Mouse (Mus musculus): Measurements from ENCODE around the gene Cuedc2. TPM values are rescaled to one million over a fixed set of nuclear protein-coding genes. Genes with fewer than 3 reads are reported as not detected.
A peak's percentile ranks its signal among the peaks of the same experiment; 100 is the strongest.

Cuedc2 gene
- polyA plus RNA-seq, 1 experiment from 2014 or later = 198 TPM

- Histone ChIP-seq H3K9ac (replicated peaks; ENCODE audit: low read length) (no peak overlapping the region), H3K4me3 (ENCODE audit: low read length) (no peak overlapping the region), H3K36me3 (ENCODE audit: insufficient read depth, low read length) (no peaks in the 10 kb centered on the region), H3K4me2 (replicated peaks; ENCODE audit: low read depth, low read length) (no peak overlapping the region), H3K9me3 (ENCODE audit: low read length) (no peaks in the 10 kb centered on the region), H3K27me3 (ENCODE audit: insufficient read depth, low read length) (peaks cover 94% of the 10 kb centered on the region), H3K27ac (ENCODE audit: low read length) (no peak overlapping the region), H3K4me1 (ENCODE audit: insufficient read depth, low read length) (peaks cover 20% of the 10 kb centered on the region)
- no peak for ATAC-seq (ENCODE audit: low FRiP score, low TSS enrichment)
- 73% methylated on average over 13 of the region's 13 CpGs for WGBS
Observed at GRCm38 (mm10) chr19:46322996-46323572, 15.4 kb downstream of the Cuedc2 start.

- Histone ChIP-seq H3K4me1 (ENCODE audit: insufficient read depth, low read length) (peaks cover 21% of the 10 kb centered on the region), H3K4me2 (replicated peaks; ENCODE audit: low read depth, low read length) (no peak overlapping the region), H3K9ac (replicated peaks; ENCODE audit: low read length) (no peak overlapping the region), H3K27ac (ENCODE audit: low read length) (no peak overlapping the region), H3K9me3 (ENCODE audit: low read length) (no peaks in the 10 kb centered on the region), H3K27me3 (ENCODE audit: insufficient read depth, low read length) (peaks cover 98% of the 10 kb centered on the region), H3K36me3 (ENCODE audit: insufficient read depth, low read length) (no peaks in the 10 kb centered on the region), H3K4me3 (ENCODE audit: low read length) (no peak overlapping the region)
- 55% methylated on average over 11 of the region's 11 CpGs for WGBS
- no peak for ATAC-seq (ENCODE audit: low FRiP score, low TSS enrichment)
Observed at GRCm38 (mm10) chr19:46322144-46322995, 16.1 kb downstream of the Cuedc2 start.

- H3K4me2 ChIP-seq (replicated peaks; ENCODE audit: low read depth, low read length) = no peak overlapping the region
- H3K36me3 ChIP-seq (ENCODE audit: insufficient read depth, low read length) = no peaks in the 10 kb centered on the region
- H3K27me3 ChIP-seq (ENCODE audit: insufficient read depth, low read length) = peaks cover 98% of the 10 kb centered on the region
- H3K9me3 ChIP-seq (ENCODE audit: low read length) = no peaks in the 10 kb centered on the region
- H3K4me3 ChIP-seq (ENCODE audit: low read length) = no peak overlapping the region
- no peak overlapping the region for H3K9ac ChIP-seq (replicated peaks; ENCODE audit: low read length)
- no peak for ATAC-seq (ENCODE audit: low FRiP score, low TSS enrichment)
- WGBS = 33% methylated on average over 6 of the region's 6 CpGs
- H3K4me1 ChIP-seq (ENCODE audit: insufficient read depth, low read length) = peaks cover 14% of the 10 kb centered on the region; the same call in 1 of the 2 replicates
- H3K27ac ChIP-seq (ENCODE audit: low read length) = no peak overlapping the region
Observed at GRCm38 (mm10) chr19:46321101-46321943, 17.2 kb downstream of the Cuedc2 start.

GRCm38 (mm10) chr19:46320076-46320785, 18.3 kb downstream of the Cuedc2 start:
- Histone ChIP-seq H3K36me3 (ENCODE audit: insufficient read depth, low read length) (no peaks in the 10 kb centered on the region), H3K4me1 (ENCODE audit: insufficient read depth, low read length) (peaks cover 14% of the 10 kb centered on the region; the same call in 1 of the 2 replicates), H3K9me3 (ENCODE audit: low read length) (no peaks in the 10 kb centered on the region), H3K4me2 (replicated peaks; ENCODE audit: low read depth, low read length) (no peak overlapping the region), H3K4me3 (ENCODE audit: low read length) (no peak overlapping the region), H3K27me3 (ENCODE audit: insufficient read depth, low read length) (peaks cover 98% of the 10 kb centered on the region), H3K27ac (ENCODE audit: low read length) (no peak overlapping the region), H3K9ac (replicated peaks; ENCODE audit: low read length) (no peak overlapping the region)
- 81% methylated on average over 8 of the region's 8 CpGs for WGBS
- ATAC-seq (ENCODE audit: low FRiP score, low TSS enrichment) = no peak

GRCm38 (mm10) chr19:46318586-46319378, 19.7 kb downstream of the Cuedc2 start:
- H3K4me3 ChIP-seq (ENCODE audit: low read length) = peak overlapping the region; percentile 4; the same call in 1 of the 2 replicates
- H3K27ac ChIP-seq (ENCODE audit: low read length) = no peak overlapping the region
- H3K36me3 ChIP-seq (ENCODE audit: insufficient read depth, low read length) = no peaks in the 10 kb centered on the region
- H3K27me3 ChIP-seq (ENCODE audit: insufficient read depth, low read length) = peaks cover 100% of the 10 kb centered on the region
- H3K9me3 ChIP-seq (ENCODE audit: low read length) = no peaks in the 10 kb centered on the region
- WGBS = 7% methylated on average over 16 of the region's 16 CpGs
- no peak for ATAC-seq (ENCODE audit: low FRiP score, low TSS enrichment)
- H3K4me1 ChIP-seq (ENCODE audit: insufficient read depth, low read length) = peaks cover 14% of the 10 kb centered on the region; the same call in 1 of the 2 replicates
- H3K4me2 ChIP-seq (replicated peaks; ENCODE audit: low read depth, low read length) = peak overlapping the region; percentile 20; the same call in 1 of the 2 replicates
- H3K9ac ChIP-seq (replicated peaks; ENCODE audit: low read length) = no peak overlapping the region

GRCm38 (mm10) chr19:46318031-46318471, 20.5 kb downstream of the Cuedc2 start:
- Histone ChIP-seq H3K27ac (ENCODE audit: low read length) (no peak overlapping the region), H3K9me3 (ENCODE audit: low read length) (no peaks in the 10 kb centered on the region), H3K4me3 (ENCODE audit: low read length) (peak overlapping the region; percentile 47), H3K9ac (replicated peaks; ENCODE audit: low read length) (peak overlapping the region; percentile 35), H3K27me3 (ENCODE audit: insufficient read depth, low read length) (peaks cover 100% of the 10 kb centered on the region), H3K4me1 (ENCODE audit: insufficient read depth, low read length) (peaks cover 14% of the 10 kb centered on the region; the same call in 1 of the 2 replicates), H3K4me2 (replicated peaks; ENCODE audit: low read depth, low read length) (peak overlapping the region; percentile 78), H3K36me3 (ENCODE audit: insufficient read depth, low read length) (no peaks in the 10 kb centered on the region)
- ATAC-seq (ENCODE audit: low FRiP score, low TSS enrichment) = peak; percentile 53; the same call in 1 of the 2 replicates
- 2% methylated on average over 26 of the region's 42 CpGs for WGBS

- H3K27ac ChIP-seq (ENCODE audit: low read length) = no peak overlapping the region
- under 1% methylated on average over 39 of the region's 48 CpGs for WGBS
- peak; percentile 43; the same call in 1 of the 2 replicates for ATAC-seq (ENCODE audit: low FRiP score, low TSS enrichment)
- H3K4me1 ChIP-seq (ENCODE audit: insufficient read depth, low read length) = peaks cover 14% of the 10 kb centered on the region; the same call in 1 of the 2 replicates
- H3K27me3 ChIP-seq (ENCODE audit: insufficient read depth, low read length) = peaks cover 95% of the 10 kb centered on the region
- no peaks in the 10 kb centered on the region for H3K36me3 ChIP-seq (ENCODE audit: insufficient read depth, low read length)
- peak overlapping the region; percentile 35 for H3K9ac ChIP-seq (replicated peaks; ENCODE audit: low read length)
- peak overlapping the region; percentile 47 for H3K4me3 ChIP-seq (ENCODE audit: low read length)
- H3K4me2 ChIP-seq (replicated peaks; ENCODE audit: low read depth, low read length) = peak overlapping the region; percentile 78
- H3K9me3 ChIP-seq (ENCODE audit: low read length) = no peaks in the 10 kb centered on the region
Observed at GRCm38 (mm10) chr19:46317546-46317885, 21.0 kb downstream of the Cuedc2 start.

- H3K4me3 ChIP-seq (ENCODE audit: low read length) = peak overlapping the region; percentile 47
- no peaks in the 10 kb centered on the region for H3K36me3 ChIP-seq (ENCODE audit: insufficient read depth, low read length)
- no peak for ATAC-seq (ENCODE audit: low FRiP score, low TSS enrichment)
Observed at GRCm38 (mm10) chr19:46316846-46317545, 21.5 kb downstream of the Cuedc2 start.

More at GRCm38 (mm10) chr19:46316846-46317545, 21.5 kb downstream of the Cuedc2 start:
- Histone ChIP-seq H3K9ac (replicated peaks; ENCODE audit: low read length) (no peak overlapping the region; the same call in 1 of the 2 replicates), H3K27me3 (ENCODE audit: insufficient read depth, low read length) (peaks cover 90% of the 10 kb centered on the region), H3K4me2 (replicated peaks; ENCODE audit: low read depth, low read length) (peak overlapping the region; percentile 78), H3K27ac (ENCODE audit: low read length) (no peak overlapping the region), H3K4me1 (ENCODE audit: insufficient read depth, low read length) (peaks cover 14% of the 10 kb centered on the region; the same call in 1 of the 2 replicates), H3K9me3 (ENCODE audit: low read length) (no peaks in the 10 kb centered on the region)
- 31% methylated on average over 15 of the region's 15 CpGs for WGBS

Data from kidney, embryonic 16.5 days (tissue).